Mouse (Mus musculus) small intestine, adult 2 months (tissue): Measurements from ENCODE around the gene Hc.

Experiments used
- CTCF ChIP-seq: fragments of 200-500 bp; IDR thresholded peaks from 2 replicates; pipeline ENCODE4 v1.5.1; 2012; ENCODE audit warnings: low read depth, mild to moderate bottlenecking, control low read depth, inconsistent platforms, low read length, moderate library complexity, mixed read lengths; ENCODE audit not compliant: insufficient replicate concordance, insufficient read length; ENCODE audit errors: extremely low read depth
- POLR2A ChIP-seq: fragments of 200-500 bp; IDR thresholded peaks from 2 replicates; pipeline ENCODE4 v1.6.1; 2012; ENCODE audit warnings: low read depth, mild to moderate bottlenecking, control low read depth, inconsistent platforms, low read length, moderate library complexity

DNA sequence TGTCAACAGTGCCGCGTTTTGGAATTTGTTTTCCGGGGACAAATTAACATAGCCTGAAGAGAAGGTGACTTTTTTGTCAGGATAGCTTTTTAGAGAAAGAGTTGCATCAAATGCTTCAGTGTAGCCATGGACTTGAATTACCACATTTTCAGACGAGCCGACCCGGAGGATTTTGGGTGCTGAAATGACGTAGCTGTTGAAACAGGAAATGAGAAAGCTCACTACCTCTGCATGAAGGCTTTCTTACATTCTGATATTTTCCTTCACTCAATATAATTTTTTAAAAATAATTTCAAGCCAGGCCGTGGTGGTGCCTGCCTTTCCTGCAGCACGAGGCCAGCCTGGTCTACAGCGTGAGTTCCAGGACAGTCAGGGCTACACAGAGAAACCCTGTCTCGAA lies 4.0 kb downstream of the Hc start:
- TF ChIP-seq CTCF (no peak), POLR2A (no peak)
